Mouse (Mus musculus) CH12F3 (cell line): Measurements from ENCODE around the gene Olfr710.
"Not testable (repeated sequence)": the region's sequence is repeated elsewhere in the genome, so short reads cannot be mapped to it uniquely, and the experiment has no call there.

Experiments
- in situ Hi-C: fragments of 300-500 bp; cut with MboI; formaldehyde crosslinking; loops from 2 replicates; pipeline ENCODE4 v1.14.3; 2020; ENCODE audit warnings: low sequenced_read_pairs

Gene Olfr710

DNA sequence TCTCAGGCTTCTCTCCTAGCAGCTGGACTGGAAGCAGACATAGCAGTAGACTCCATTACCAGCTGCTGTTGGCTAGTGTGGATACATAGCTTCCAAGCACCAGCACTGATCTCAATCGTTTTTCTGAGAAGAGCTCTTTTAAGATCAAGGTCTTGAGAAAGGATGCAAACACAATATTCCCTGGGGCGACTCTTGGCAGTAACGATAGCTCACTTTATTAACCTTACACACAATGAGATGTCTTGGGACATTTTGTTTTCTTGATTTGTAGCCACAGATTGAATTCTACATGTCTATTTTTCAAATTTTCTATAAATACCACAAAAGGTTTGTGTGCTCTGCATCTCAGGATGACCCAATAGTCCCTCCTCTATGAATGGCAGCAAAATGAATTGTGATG, at the start of gene Olfr710:
Gene Olfr710 (minus strand): TSS at position 101 of the 400 bp plus-strand sequence.
- in situ Hi-C loops = no loop called here

- in situ Hi-C loops = no loop called here
Observed at GRCm38 (mm10) chr7:106985236-106985635, 37.1 kb upstream of the Olfr710 start.

GRCm38 (mm10) chr7:106975353-106975752, 27.2 kb upstream of the Olfr710 start, which contains the start of gene Olfr711:
Gene Olfr711 (minus strand): TSS chr7:106975453.
- in situ Hi-C loops = no loop called here

DNA sequence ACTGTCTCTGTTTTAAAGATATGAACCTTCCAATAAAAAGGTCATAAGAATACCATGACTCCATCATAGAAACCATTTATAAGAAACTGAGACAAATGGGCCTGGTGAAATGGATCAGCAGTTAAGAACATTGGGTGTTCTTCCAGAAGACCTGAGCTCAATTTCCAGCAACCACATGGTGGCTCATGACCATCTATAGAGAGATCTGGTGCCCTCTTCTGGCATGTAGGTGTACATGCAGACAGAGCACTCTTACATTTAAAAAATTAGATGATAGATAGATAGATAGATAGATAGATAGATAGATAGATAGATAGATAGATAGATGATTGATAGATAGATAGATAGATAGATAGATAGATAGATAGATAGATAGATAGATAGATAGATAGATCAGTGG, 19.4 kb upstream of the Olfr710 start:
- in situ Hi-C loops = not testable (repeated sequence)

DNA sequence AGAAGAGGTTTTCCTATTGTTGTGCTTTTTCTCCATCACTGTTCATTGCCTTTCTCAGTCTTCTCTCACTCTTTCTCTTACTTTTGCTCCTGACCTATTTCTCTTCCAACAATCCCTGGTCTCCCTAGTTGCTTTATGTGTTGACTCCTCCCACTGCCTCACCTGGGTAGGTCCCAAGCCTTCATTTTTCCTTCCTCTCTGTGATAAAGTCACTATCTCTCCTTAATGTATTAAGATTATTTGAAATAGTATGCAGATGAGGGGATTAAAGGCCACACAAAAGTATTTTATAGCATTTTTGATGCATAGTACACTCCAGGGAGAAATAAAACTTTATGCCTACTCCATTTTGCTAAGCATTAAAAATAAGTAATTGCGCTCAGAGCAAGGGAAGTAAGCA, 15.7 kb upstream of the Olfr710 start, which contains the start of gene Olfr6:
Gene Olfr6 (minus strand): TSS at position 101 of the 400 bp plus-strand sequence.
- in situ Hi-C loops = no loop called here

- in situ Hi-C loops = no loop called here
Observed at GRCm38 (mm10) chr7:106932119-106932518, 16.0 kb downstream of the Olfr710 start, which contains the start of gene Olfr709-ps1. Gene Olfr709-ps1 (minus strand): TSS chr7:106932219.

DNA sequence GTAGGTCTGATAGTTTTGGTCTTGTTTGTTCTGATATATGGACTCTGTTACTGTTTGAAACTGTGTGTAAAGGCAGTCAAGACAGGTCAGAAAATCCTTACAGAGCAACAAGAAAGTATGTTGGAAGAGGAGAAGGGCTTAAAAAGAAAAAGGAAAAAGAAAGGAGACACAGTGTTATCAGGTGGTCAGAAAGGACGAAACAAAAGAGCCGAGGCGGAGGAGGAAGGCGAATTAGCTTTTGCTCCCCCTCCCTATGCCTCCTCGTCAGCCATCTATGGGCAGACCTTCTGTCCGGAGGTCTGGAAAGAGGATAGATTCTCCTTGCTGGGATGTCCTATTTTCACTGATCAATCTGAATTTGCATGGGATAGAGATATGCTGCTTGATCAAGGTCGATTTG, 27.2 kb downstream of the Olfr710 start:
- in situ Hi-C loops = not testable (repeated sequence)

DNA sequence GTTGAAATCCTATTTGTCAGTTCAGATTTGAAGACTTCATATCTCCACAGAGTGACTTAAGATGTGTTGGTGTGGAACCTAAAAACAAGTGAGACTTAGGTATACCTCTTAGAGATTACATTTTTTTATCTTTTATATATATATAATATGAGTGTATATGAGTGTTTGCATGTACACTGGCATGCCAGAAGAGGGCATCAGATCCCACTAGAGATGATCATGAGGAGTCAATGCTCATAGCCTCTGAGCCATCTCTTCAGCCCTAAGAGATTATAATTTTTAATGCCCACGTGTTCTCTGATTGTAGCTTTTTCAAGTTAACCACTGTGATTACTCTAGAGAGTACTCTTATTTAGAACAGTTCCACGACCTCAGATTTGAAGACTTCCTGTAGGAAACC, 40.4 kb downstream of the Olfr710 start, which contains the start of gene Olfr1532-ps1:
Gene Olfr1532-ps1 (plus strand): TSS at position 326 of the 400 bp plus-strand sequence.
- in situ Hi-C loops = no loop called here

GRCm38 (mm10) chr7:106901141-106901540, 47.0 kb downstream of the Olfr710 start, which contains the start of gene Olfr707:
Gene Olfr707 (minus strand): TSS chr7:106901241.
- in situ Hi-C loops = not testable (repeated sequence)
